ENCODE assay signal across 27 mouse cellular contexts in genomic region chr1:28328986-28329385, GRCm38 (mm10).
DNase-seq lines count a peak whose midpoint lies in the region; ATAC-seq and TF ChIP-seq lines count a peak whose summit lies in the region.
"Had no signal": no experiment of that assay in that cellular context is flagged by ENCODE, and none has a peak within 500 bp of the region (broad histone marks: within the 10 kb centered on the region; RNA-seq: fewer than 3 reads in every experiment).

No protein-coding gene starts in this region.

- H3K4me2 ChIP-seq in lung, postnatal 0 days (replicated peaks; ENCODE audit: low read depth, low read length) = peak overlapping the region; percentile 37; the same call in 1 of the 2 replicates
- H3K4me2 ChIP-seq in intestine, embryonic 15.5 days (replicated peaks) = peak overlapping the region; percentile 33; the same call in 1 of the 2 replicates
- H3K4me2 ChIP-seq in stomach, embryonic 15.5 days = peak overlapping the region; percentile 24; the same call in 1 of the 2 replicates
- no peak overlapping the region for H3K4me2 ChIP-seq in forebrain, embryonic 16.5 days (ENCODE audit: low read length)
- H3K4me2 ChIP-seq: limb, embryonic 12.5 days; liver, embryonic 15.5 days; midbrain, embryonic 12.5 days had no signal

- H3K36me3 ChIP-seq in lung, postnatal 0 days (ENCODE audit: insufficient read depth, low read length) = no peaks in the 10 kb centered on the region
- H3K36me3 ChIP-seq in intestine, embryonic 15.5 days = no peaks in the 10 kb centered on the region
- H3K36me3 ChIP-seq in stomach, embryonic 15.5 days = no peaks in the 10 kb centered on the region
- H3K36me3 ChIP-seq in forebrain, embryonic 16.5 days (ENCODE audit: control insufficient read depth, insufficient read depth) = no peaks in the 10 kb centered on the region
- H3K36me3 ChIP-seq: G1E; heart, embryonic 13.5 days; limb, embryonic 12.5 days; liver, embryonic 15.5 days; midbrain, embryonic 12.5 days had no signal

- no peak overlapping the region for H3K27ac ChIP-seq in lung, postnatal 0 days (ENCODE audit: low read length)
- peak overlapping the region; percentile 64; the same call in 1 of the 2 replicates for H3K27ac ChIP-seq in intestine, embryonic 15.5 days
- peak overlapping the region; percentile 57; the same call in 1 of the 2 replicates for H3K27ac ChIP-seq in stomach, embryonic 15.5 days
- no peak overlapping the region for H3K27ac ChIP-seq in forebrain, embryonic 16.5 days (ENCODE audit: low read length)
- H3K27ac ChIP-seq: limb, embryonic 12.5 days; liver, embryonic 15.5 days; midbrain, embryonic 12.5 days had no signal

- peak; percentile 74 for ATAC-seq in lung, postnatal 0 days
- peak; percentile 78 for ATAC-seq in intestine, embryonic 15.5 days
- ATAC-seq in stomach, embryonic 15.5 days (ENCODE audit: insufficient read depth, low FRiP score, low read depth) = no peak
- ATAC-seq in forebrain, embryonic 16.5 days = no peak
- ATAC-seq: forebrain, postnatal 0 days; hindbrain, embryonic 16.5 days; Patski had no signal

- no peaks in the 10 kb centered on the region for H3K9me3 ChIP-seq in lung, postnatal 0 days (ENCODE audit: low read length)
- H3K9me3 ChIP-seq in intestine, embryonic 15.5 days = no peaks in the 10 kb centered on the region
- H3K9me3 ChIP-seq in stomach, embryonic 15.5 days = no peaks in the 10 kb centered on the region
- H3K9me3 ChIP-seq in forebrain, embryonic 16.5 days (ENCODE audit: control insufficient read depth, low read length) = no peaks in the 10 kb centered on the region
- H3K9me3 ChIP-seq: G1E; heart, embryonic 13.5 days; limb, embryonic 12.5 days; liver, embryonic 15.5 days; megakaryocyte, embryonic 14.5 days; midbrain, embryonic 12.5 days had no signal

- no peak overlapping the region for H3K9ac ChIP-seq in lung, postnatal 0 days (replicated peaks; ENCODE audit: low read depth)
- no peak overlapping the region for H3K9ac ChIP-seq in intestine, embryonic 15.5 days
- H3K9ac ChIP-seq in stomach, embryonic 15.5 days = no peak overlapping the region
- H3K9ac ChIP-seq in forebrain, embryonic 16.5 days (replicated peaks; ENCODE audit: low read depth, low read length) = no peak overlapping the region
- H3K9ac ChIP-seq: forebrain, postnatal 0 days; heart, embryonic 13.5 days; limb, embryonic 12.5 days; liver, embryonic 15.5 days; midbrain, embryonic 12.5 days had no signal

- no peak overlapping the region for H3K4me3 ChIP-seq in lung, postnatal 0 days (ENCODE audit: low read depth, low read length)
- H3K4me3 ChIP-seq in intestine, embryonic 15.5 days (replicated peaks) = no peak overlapping the region
- no peak overlapping the region for H3K4me3 ChIP-seq in stomach, embryonic 15.5 days (replicated peaks)
- H3K4me3 ChIP-seq in forebrain, embryonic 16.5 days (replicated peaks; ENCODE audit: low read length) = no peak overlapping the region
- H3K4me3 ChIP-seq: erythroblast, embryonic 14.5 days; heart, embryonic 13.5 days; limb, embryonic 12.5 days; liver, embryonic 15.5 days; megakaryocyte, embryonic 14.5 days; midbrain, embryonic 12.5 days had no signal

- peak; percentile 48 for DNase-seq in lung, postnatal 0 days (ENCODE audit: low spot score)
- DNase-seq in lung, postnatal 36 days = no peak
- DNase-seq in left cerebral cortex, adult 9 months (ENCODE audit: low spot score in 2 of 2) = no peak
- DNase-seq: adrenal gland, postnatal 10 days; cerebellum, adult 11-12 months; cerebellum, postnatal 10 days; forebrain, postnatal 0 days; gastrocnemius, postnatal 10 days; heart, postnatal 14 days; kidney, adult 11 months; kidney, postnatal 14 days; layer of hippocampus, adult 9-11 months; lung, postnatal 10 days; retina, postnatal 1 day; right cerebral cortex, postnatal 25 days had no signal

- TF ChIP-seq EP300 in lung, postnatal 0 days (IDR thresholded peaks at IDR 0.05) = no peak; the same call in 1 of the 2 replicates

- WGBS in lung, postnatal 0 days = 47% methylated on average over 9 of the region's 9 CpGs
- WGBS in intestine, embryonic 15.5 days = 43% methylated on average over 9 of the region's 9 CpGs
- 48% methylated on average over 9 of the region's 9 CpGs for WGBS in stomach, embryonic 15.5 days
- 90% methylated on average over 9 of the region's 9 CpGs for WGBS in forebrain, embryonic 16.5 days

- no peak for TF ChIP-seq CTCF in lung, postnatal 0 days (IDR thresholded peaks at IDR 0.05)

- H3K4me1 ChIP-seq in lung, postnatal 0 days (ENCODE audit: insufficient read depth, low read depth, low read length) = no peaks in the 10 kb centered on the region
- no peaks in the 10 kb centered on the region for H3K4me1 ChIP-seq in intestine, embryonic 15.5 days (replicated peaks)
- H3K4me1 ChIP-seq in stomach, embryonic 15.5 days = no peaks in the 10 kb centered on the region
- no peaks in the 10 kb centered on the region for H3K4me1 ChIP-seq in forebrain, embryonic 16.5 days (replicated peaks; ENCODE audit: control insufficient read depth, insufficient read depth, low read length)
- H3K4me1 ChIP-seq: heart, embryonic 13.5 days; limb, embryonic 12.5 days; liver, embryonic 15.5 days; megakaryocyte, embryonic 14.5 days; midbrain, embryonic 12.5 days had no signal

- H3K27me3 ChIP-seq in lung, postnatal 0 days (replicated peaks; ENCODE audit: insufficient read depth, low read length) = no peaks in the 10 kb centered on the region
- H3K27me3 ChIP-seq in intestine, embryonic 15.5 days (replicated peaks) = no peaks in the 10 kb centered on the region
- H3K27me3 ChIP-seq in stomach, embryonic 15.5 days (replicated peaks) = no peaks in the 10 kb centered on the region
- H3K27me3 ChIP-seq in forebrain, embryonic 16.5 days (replicated peaks; ENCODE audit: control insufficient read depth, insufficient read depth, low read length) = no peaks in the 10 kb centered on the region
- H3K27me3 ChIP-seq: heart, embryonic 13.5 days; limb, embryonic 12.5 days; liver, embryonic 15.5 days; megakaryocyte, embryonic 14.5 days; midbrain, embryonic 12.5 days; Patski had no signal

Comparison
In these comparisons a context has a peak if more than half of its experiments do, and no peak if none do; other contexts are left out.
1. ATAC-seq: peak in lung, postnatal 0 days (single experiment) and intestine, embryonic 15.5 days (single experiment); none in stomach, embryonic 15.5 days (single experiment) and forebrain, embryonic 16.5 days (single experiment).
2. H3K27ac ChIP-seq: peak in intestine, embryonic 15.5 days (single experiment) and stomach, embryonic 15.5 days (single experiment); none in lung, postnatal 0 days (single experiment) and forebrain, embryonic 16.5 days (single experiment).